Mouse (Mus musculus): ENCODE measurements around the gene Il17a. TPM values are rescaled to one million over a fixed set of nuclear protein-coding genes. Genes with fewer than 3 reads are reported as not detected.
A peak's percentile ranks its signal among the peaks of the same experiment; 100 is the strongest.

The Il17a gene
- total and polyA plus RNA-seq, 3 experiments = not detected

DNA sequence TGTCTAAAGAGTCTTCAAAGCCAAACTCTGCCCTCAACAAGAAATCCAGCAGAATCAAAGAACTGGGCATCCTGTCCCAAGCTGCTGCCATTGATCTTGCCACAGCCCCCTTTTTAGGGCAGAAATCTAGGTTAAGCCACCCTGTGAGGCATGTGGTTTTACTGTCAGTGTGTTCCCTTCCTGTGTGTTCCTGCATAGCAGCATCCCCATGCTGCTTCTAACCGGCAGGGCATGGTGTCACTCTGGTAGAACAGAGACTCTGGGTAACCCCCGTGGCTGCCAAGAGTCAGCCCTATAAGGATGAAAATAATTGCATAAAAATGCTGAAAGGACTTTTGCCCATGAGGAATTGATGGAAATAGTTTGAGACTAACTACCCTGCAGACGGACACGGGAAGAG lies 44.8 kb upstream of the Il17a start:
- DNase-seq (ENCODE audit: low spot score) = no peak
- Histone ChIP-seq H3K4me3 (ENCODE audit: low read depth, low read length) (no peak overlapping the region), H3K9me3 (replicated peaks) (no peaks in the 10 kb centered on the region), H3K27me3 (ENCODE audit: insufficient read depth, low read length) (no peaks in the 10 kb centered on the region), H3K36me3 (replicated peaks) (no peaks in the 10 kb centered on the region), H3K4me1 (ENCODE audit: insufficient read depth, low read depth, low read length) (no peaks in the 10 kb centered on the region)
- TF ChIP-seq GATA1 (IDR thresholded peaks at IDR 0.05; ENCODE audit: borderline replicate concordance, low read length) = no peak
- ATAC-seq (ENCODE audit: extremely low read depth, insufficient number of reproducible peaks, low FRiP score, poor library complexity, severe bottlenecking) = no peak

DNA sequence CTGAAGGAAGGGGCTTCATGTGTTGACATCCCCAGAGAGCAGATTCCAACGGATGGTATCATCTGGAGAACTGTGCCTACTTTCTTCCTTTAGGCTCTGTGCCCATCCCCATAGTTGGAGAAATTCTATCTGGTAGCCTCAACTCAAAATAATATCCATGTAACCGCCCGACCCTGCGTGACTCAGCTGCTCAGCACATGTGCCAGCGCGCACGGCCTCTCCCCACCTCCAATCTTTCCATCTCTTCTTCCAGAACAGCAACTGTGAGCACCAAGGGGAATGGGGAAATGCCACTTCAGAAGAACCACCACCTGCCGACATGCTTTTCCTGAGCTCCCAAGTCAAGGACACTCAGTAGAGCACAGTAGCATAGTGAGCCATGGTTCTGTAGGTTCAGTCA lies 39.4 kb upstream of the Il17a start:
- DNase-seq (ENCODE audit: low spot score) (no peak), ATAC-seq (ENCODE audit: extremely low read depth, insufficient number of reproducible peaks, low FRiP score, poor library complexity, severe bottlenecking) (no peak)
- no peaks in the 10 kb centered on the region for H3K9me3 ChIP-seq (replicated peaks)
- no peaks in the 10 kb centered on the region for H3K4me1 ChIP-seq (ENCODE audit: insufficient read depth, low read depth, low read length)
- TF ChIP-seq POLR2AphosphoS5 (IDR thresholded peaks at IDR 0.05; ENCODE audit: insufficient replicate concordance, low read depth, low read length) (no peak), TAL1 (conservative IDR thresholded peaks at IDR 0.05; ENCODE audit: low read depth, low read length) (no peak), CTCF (IDR thresholded peaks at IDR 0.05; ENCODE audit: low read depth, low read length) (no peak), GATA1 (IDR thresholded peaks at IDR 0.05; ENCODE audit: borderline replicate concordance, low read length) (no peak), GATA2 (IDR thresholded peaks at IDR 0.05; ENCODE audit: borderline replicate concordance, low read depth, low read length) (no peak)
- no peaks in the 10 kb centered on the region for H3K27me3 ChIP-seq (ENCODE audit: insufficient read depth, low read length)
- H3K4me3 ChIP-seq (ENCODE audit: low read depth, low read length) = no peak overlapping the region
- no peaks in the 10 kb centered on the region for H3K36me3 ChIP-seq (replicated peaks)

- ATAC-seq (ENCODE audit: extremely low read depth, insufficient number of reproducible peaks, low FRiP score, poor library complexity, severe bottlenecking) = no peak
- Histone ChIP-seq H3K36me3 (replicated peaks) (no peaks in the 10 kb centered on the region), H3K27me3 (ENCODE audit: insufficient read depth, low read length) (no peaks in the 10 kb centered on the region), H3K9me3 (replicated peaks) (no peaks in the 10 kb centered on the region), H3K4me1 (ENCODE audit: insufficient read depth, low read depth, low read length) (no peaks in the 10 kb centered on the region), H3K4me3 (ENCODE audit: low read depth, low read length) (no peak overlapping the region)
- TF ChIP-seq GATA1 (IDR thresholded peaks at IDR 0.05; ENCODE audit: borderline replicate concordance, low read length) (no peak), GATA2 (IDR thresholded peaks at IDR 0.05; ENCODE audit: borderline replicate concordance, low read depth, low read length) (no peak), POLR2AphosphoS5 (IDR thresholded peaks at IDR 0.05; ENCODE audit: insufficient replicate concordance, low read depth, low read length) (no peak), TAL1 (conservative IDR thresholded peaks at IDR 0.05; ENCODE audit: low read depth, low read length) (no peak), CTCF (IDR thresholded peaks at IDR 0.05; ENCODE audit: low read depth, low read length) (no peak)
- no peak for DNase-seq (ENCODE audit: low spot score)
Measured at GRCm38 (mm10) chr1:20693634-20694313, 36.9 kb upstream of the Il17a start.

- no peak overlapping the region for H3K4me3 ChIP-seq (ENCODE audit: low read depth, low read length)
- H3K36me3 ChIP-seq (replicated peaks) = no peaks in the 10 kb centered on the region
- 0 out of 2 replicates have a peak, but pooled peaks have one; percentile 24 for TF ChIP-seq CTCF (IDR thresholded peaks at IDR 0.05; ENCODE audit: low read depth, low read length)
- no peak for TF ChIP-seq GATA2 (IDR thresholded peaks at IDR 0.05; ENCODE audit: borderline replicate concordance, low read depth, low read length)
- TF ChIP-seq TAL1 (conservative IDR thresholded peaks at IDR 0.05; ENCODE audit: low read depth, low read length) = no peak
- no peaks in the 10 kb centered on the region for H3K4me1 ChIP-seq (ENCODE audit: insufficient read depth, low read depth, low read length)
- ATAC-seq (ENCODE audit: extremely low read depth, insufficient number of reproducible peaks, low FRiP score, poor library complexity, severe bottlenecking) (no peak), DNase-seq (ENCODE audit: low spot score) (no peak)
- no peaks in the 10 kb centered on the region for H3K27me3 ChIP-seq (ENCODE audit: insufficient read depth, low read length)
- no peaks in the 10 kb centered on the region for H3K9me3 ChIP-seq (replicated peaks)
Measured at GRCm38 (mm10) chr1:20700011-20700410, 30.7 kb upstream of the Il17a start.

DNA sequence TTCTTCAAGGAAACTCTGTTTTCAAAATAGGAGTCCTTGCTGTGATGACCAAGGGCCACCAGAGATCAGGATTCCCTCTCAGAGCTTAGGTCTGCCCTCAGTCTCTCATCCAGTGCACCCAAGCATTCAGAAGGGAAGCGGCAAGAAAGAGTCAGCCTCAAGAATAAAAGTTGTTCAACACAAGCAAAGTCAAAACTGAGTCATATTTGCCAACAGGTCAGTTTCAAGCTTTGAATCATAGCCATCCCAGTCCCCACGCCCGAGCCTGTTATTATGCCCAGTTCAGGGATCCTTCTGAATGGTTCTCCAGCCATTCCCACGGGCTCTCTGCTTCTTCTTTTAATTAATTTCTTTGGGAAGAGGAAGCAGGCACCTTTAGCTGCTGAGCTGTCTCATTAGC lies 5.9 kb downstream of the Il17a start:
- no peak for TF ChIP-seq POLR2AphosphoS5 (IDR thresholded peaks at IDR 0.05; ENCODE audit: insufficient replicate concordance, low read depth, low read length)
- DNase-seq (ENCODE audit: low spot score) (no peak), ATAC-seq (ENCODE audit: extremely low read depth, insufficient number of reproducible peaks, low FRiP score, poor library complexity, severe bottlenecking) (no peak)
- no peaks in the 10 kb centered on the region for H3K36me3 ChIP-seq (replicated peaks)
- no peaks in the 10 kb centered on the region for H3K9me3 ChIP-seq (replicated peaks)
- H3K4me1 ChIP-seq (ENCODE audit: insufficient read depth, low read depth, low read length) = no peaks in the 10 kb centered on the region
- H3K4me3 ChIP-seq (ENCODE audit: low read depth, low read length) = no peak overlapping the region
- peaks cover 9% of the 10 kb centered on the region for H3K27me3 ChIP-seq (ENCODE audit: insufficient read depth, low read length)

- ATAC-seq (ENCODE audit: extremely low read depth, insufficient number of reproducible peaks, low FRiP score, poor library complexity, severe bottlenecking) (no peak), DNase-seq (ENCODE audit: low spot score) (no peak)
- H3K9me3 ChIP-seq (replicated peaks) = no peaks in the 10 kb centered on the region
- no peak for TF ChIP-seq GATA2 (IDR thresholded peaks at IDR 0.05; ENCODE audit: borderline replicate concordance, low read depth, low read length)
- H3K36me3 ChIP-seq (replicated peaks) = no peaks in the 10 kb centered on the region
- no peak overlapping the region for H3K4me3 ChIP-seq (ENCODE audit: low read depth, low read length)
- no peaks in the 10 kb centered on the region for H3K4me1 ChIP-seq (ENCODE audit: insufficient read depth, low read depth, low read length)
- peaks cover 5% of the 10 kb centered on the region for H3K27me3 ChIP-seq (ENCODE audit: insufficient read depth, low read length)
Measured at GRCm38 (mm10) chr1:20738483-20738882, 7.8 kb downstream of the Il17a start.

GRCm38 (mm10) chr1:20740496-20740998 lies 9.8 kb downstream of the Il17a start:
- ATAC-seq (ENCODE audit: extremely low read depth, insufficient number of reproducible peaks, low FRiP score, poor library complexity, severe bottlenecking) (no peak), DNase-seq (ENCODE audit: low spot score) (no peak)
- H3K9me3 ChIP-seq (replicated peaks) = no peaks in the 10 kb centered on the region
- H3K4me1 ChIP-seq (ENCODE audit: insufficient read depth, low read depth, low read length) = no peaks in the 10 kb centered on the region
- no peak overlapping the region for H3K4me3 ChIP-seq (ENCODE audit: low read depth, low read length)
- peaks cover 3% of the 10 kb centered on the region; the same call in 1 of the 2 replicates for H3K27me3 ChIP-seq (ENCODE audit: insufficient read depth, low read length)
- TF ChIP-seq GATA1 (IDR thresholded peaks at IDR 0.05; ENCODE audit: borderline replicate concordance, low read length) (no peak), GATA2 (IDR thresholded peaks at IDR 0.05; ENCODE audit: borderline replicate concordance, low read depth, low read length) (no peak), POLR2AphosphoS5 (IDR thresholded peaks at IDR 0.05; ENCODE audit: insufficient replicate concordance, low read depth, low read length) (no peak), TAL1 (conservative IDR thresholded peaks at IDR 0.05; ENCODE audit: low read depth, low read length) (no peak), CTCF (IDR thresholded peaks at IDR 0.05; ENCODE audit: low read depth, low read length) (no peak)
- H3K36me3 ChIP-seq (replicated peaks) = no peaks in the 10 kb centered on the region
